Mouse (Mus musculus) embryonic facial prominence, embryonic 15.5 days (tissue): ENCODE data around the gene Prrc2b. TPM values are rescaled to one million over a fixed set of nuclear protein-coding genes. Genes with fewer than 3 reads are reported as not detected.
A peak's percentile ranks its signal among the peaks of the same experiment; 100 is the strongest.

Source experiments
- ATAC-seq: fragments of 200-750 bp; cut with Nextera tagmentation; 2 replicates; pipeline ENCODE4 v1.8.0; 2017; ENCODE audit warnings: low read depth, moderate TSS enrichment; ENCODE audit not compliant: insufficient number of reproducible peaks, low FRiP score, low TSS enrichment
- H3K27ac ChIP-seq: fragments of 300-500 bp; sonication (generic); replicated peaks from 2 replicates; pipeline ENCODE4 v1.5.1; 2015; ENCODE audit warnings: mild to moderate bottlenecking, inconsistent platforms
- H3K27me3 ChIP-seq: fragments of 300-500 bp; sonication (generic); 2 replicates; pipeline ENCODE4 v1.6.1; 2015; ENCODE audit warnings: inconsistent platforms
- H3K36me3 ChIP-seq: fragments of 300-500 bp; sonication (generic); 2 replicates; pipeline ENCODE4 v1.6.1; 2015; ENCODE audit warnings: mild to moderate bottlenecking, inconsistent platforms
- H3K4me1 ChIP-seq: fragments of 300-500 bp; sonication (generic); 2 replicates; pipeline ENCODE4 v1.6.1; 2015; ENCODE audit warnings: inconsistent platforms
- H3K4me2 ChIP-seq: fragments of 300-500 bp; sonication (generic); replicated peaks from 2 replicates; pipeline ENCODE4 v1.6.1; 2015; ENCODE audit warnings: mild to moderate bottlenecking, inconsistent platforms
- H3K4me3 ChIP-seq: fragments of 300-500 bp; sonication (generic); replicated peaks from 2 replicates; pipeline ENCODE4 v1.5.1; 2015; ENCODE audit warnings: mild to moderate bottlenecking, inconsistent platforms
- H3K9ac ChIP-seq: fragments of 300-500 bp; sonication (generic); 2 replicates; pipeline ENCODE4 v1.6.1; 2015; ENCODE audit warnings: inconsistent platforms
- H3K9me3 ChIP-seq: fragments of 300-500 bp; sonication (generic); replicated peaks from 2 replicates; pipeline ENCODE4 v1.6.1; 2016; ENCODE audit warnings: inconsistent platforms
- WGBS: fragments of 180-500 bp; shearing (Covaris S2); methylation state at CpG from one replicate; pipeline ENCODE4 v1.1.7; 2015; 5-methylcytosine and 5-hydroxymethylcytosine counted together
- polyA plus RNA-seq: library from polyadenylated mRNA; unstranded; fragments of >200 nt; fragmentation: Nextera tagmentation; extraction: Ambion mirVana; gene quantifications from 2 replicates; pipeline ENCODE4 v1.2.1, GENCODE M21; 2015

The Prrc2b gene
- 54.0 and 56.2 TPM in 2 replicates for polyA plus RNA-seq

GRCm38 (mm10) chr2:32150924-32151659 lies at the start of gene Prrc2b:
Gene Prrc2b (plus strand): TSS chr2:32151082.
- under 1% methylated on average over 98 of the region's 117 CpGs for WGBS
- ATAC-seq, result peak; percentile 78
- Histone ChIP-seq H3K9ac (peak within 1 kb of the TSS; percentile 98), H3K4me1 (peaks cover 50% of the 10 kb centered on the region), H3K27me3 (no peaks in the 10 kb centered on the region), H3K36me3 (no peaks in the 10 kb centered on the region), H3K4me2 (peak within 1 kb of the TSS; percentile 80), H3K27ac (peak within 1 kb of the TSS; percentile 99), H3K9me3 (no peaks in the 10 kb centered on the region), H3K4me3 (peak within 1 kb of the TSS; percentile 77)

GRCm38 (mm10) chr2:32102944-32103343 lies 47.9 kb upstream of the Prrc2b start:
- Histone ChIP-seq H3K4me2 (no peak overlapping the region), H3K27ac (no peak overlapping the region), H3K36me3 (no peaks in the 10 kb centered on the region), H3K9me3 (no peaks in the 10 kb centered on the region), H3K4me3 (no peak overlapping the region), H3K9ac (no peak overlapping the region), H3K27me3 (no peaks in the 10 kb centered on the region), H3K4me1 (0 out of 2 replicates have a peak, but pooled peaks cover 7% of the 10 kb centered on the region)
- 54% methylated on average over 5 of the region's 5 CpGs for WGBS
- no peak for ATAC-seq

- ATAC-seq, result no peak
- Histone ChIP-seq H3K4me1 (0 out of 2 replicates have a peak, but pooled peaks cover 7% of the 10 kb centered on the region), H3K9me3 (no peaks in the 10 kb centered on the region), H3K27ac (no peak overlapping the region), H3K4me3 (no peak overlapping the region), H3K4me2 (no peak overlapping the region), H3K36me3 (no peaks in the 10 kb centered on the region), H3K9ac (no peak overlapping the region), H3K27me3 (no peaks in the 10 kb centered on the region)
- 69% methylated on average over 7 of the region's 7 CpGs for WGBS
These were observed 47.3 kb upstream of the Prrc2b start for GRCm38 (mm10) chr2:32103557-32103956.

- H3K4me1 ChIP-seq, result 0 out of 2 replicates have a peak, but pooled peaks cover 7% of the 10 kb centered on the region
- H3K27me3 ChIP-seq, result no peaks in the 10 kb centered on the region
- no peak overlapping the region for H3K9ac ChIP-seq
- no peak for ATAC-seq
- no peaks in the 10 kb centered on the region for H3K36me3 ChIP-seq
- 78% methylated on average over 7 of the region's 7 CpGs for WGBS
- no peak overlapping the region for H3K4me2 ChIP-seq
- H3K27ac ChIP-seq, result no peak overlapping the region
- no peaks in the 10 kb centered on the region for H3K9me3 ChIP-seq
- H3K4me3 ChIP-seq, result no peak overlapping the region
These were observed 46.8 kb upstream of the Prrc2b start for GRCm38 (mm10) chr2:32104122-32104521.

- H3K4me2 ChIP-seq, result no peak overlapping the region
- H3K27ac ChIP-seq, result no peak overlapping the region
- H3K4me1 ChIP-seq, result 0 out of 2 replicates have a peak, but pooled peaks cover 7% of the 10 kb centered on the region
- H3K9ac ChIP-seq, result no peak overlapping the region
- 78% methylated on average over 16 of the region's 16 CpGs for WGBS
- no peaks in the 10 kb centered on the region for H3K27me3 ChIP-seq
- ATAC-seq, result no peak
- no peaks in the 10 kb centered on the region for H3K36me3 ChIP-seq
- H3K4me3 ChIP-seq, result no peak overlapping the region
- H3K9me3 ChIP-seq, result no peaks in the 10 kb centered on the region
These were observed 45.6 kb upstream of the Prrc2b start for GRCm38 (mm10) chr2:32105117-32105913.

GRCm38 (mm10) chr2:32105930-32106329 lies 45.0 kb upstream of the Prrc2b start:
- H3K27ac ChIP-seq, result no peak overlapping the region
- no peak overlapping the region for H3K9ac ChIP-seq
- H3K4me1 ChIP-seq, result 0 out of 2 replicates have a peak, but pooled peaks cover 7% of the 10 kb centered on the region
- WGBS, result 79% methylated on average over 7 of the region's 7 CpGs
- H3K4me2 ChIP-seq, result no peak overlapping the region
- ATAC-seq, result no peak
- no peak overlapping the region for H3K4me3 ChIP-seq
- H3K9me3 ChIP-seq, result no peaks in the 10 kb centered on the region
- H3K27me3 ChIP-seq, result no peaks in the 10 kb centered on the region
- no peaks in the 10 kb centered on the region for H3K36me3 ChIP-seq

- no peak for ATAC-seq
These were observed 39.6 kb upstream of the Prrc2b start for GRCm38 (mm10) chr2:32111268-32111667.

GRCm38 (mm10) chr2:32112548-32112947 lies 38.3 kb upstream of the Prrc2b start:
- H3K36me3 ChIP-seq, result no peaks in the 10 kb centered on the region
- H3K4me1 ChIP-seq, result no peaks in the 10 kb centered on the region
- H3K9me3 ChIP-seq, result no peaks in the 10 kb centered on the region
- no peak overlapping the region for H3K27ac ChIP-seq
- no peaks in the 10 kb centered on the region for H3K27me3 ChIP-seq
- 70% methylated on average over 2 of the region's 2 CpGs for WGBS
- H3K4me3 ChIP-seq, result no peak overlapping the region
- no peak for ATAC-seq
- H3K4me2 ChIP-seq, result no peak overlapping the region
- no peak overlapping the region for H3K9ac ChIP-seq

More at GRCm38 (mm10) chr2:32111268-32111667, 39.6 kb upstream of the Prrc2b start:
- H3K4me1 ChIP-seq, result no peaks in the 10 kb centered on the region
- H3K27ac ChIP-seq, result no peak overlapping the region
- WGBS, result 95% methylated on average over 1 of the region's 1 CpGs
- H3K4me2 ChIP-seq, result no peak overlapping the region
- no peaks in the 10 kb centered on the region for H3K27me3 ChIP-seq
- H3K4me3 ChIP-seq, result no peak overlapping the region
- no peaks in the 10 kb centered on the region for H3K9me3 ChIP-seq
- H3K9ac ChIP-seq, result no peak overlapping the region
- H3K36me3 ChIP-seq, result no peaks in the 10 kb centered on the region

- Histone ChIP-seq H3K9ac (no peak overlapping the region), H3K36me3 (no peaks in the 10 kb centered on the region), H3K27ac (no peak overlapping the region), H3K9me3 (no peaks in the 10 kb centered on the region), H3K27me3 (no peaks in the 10 kb centered on the region), H3K4me3 (no peak overlapping the region), H3K4me1 (no peaks in the 10 kb centered on the region), H3K4me2 (no peak overlapping the region)
- 86% methylated on average over 4 of the region's 4 CpGs for WGBS
- ATAC-seq, result no peak
These were observed 35.0 kb upstream of the Prrc2b start for GRCm38 (mm10) chr2:32115851-32116268.

GRCm38 (mm10) chr2:32119802-32120750 lies 30.8 kb upstream of the Prrc2b start:
- no peak for ATAC-seq
- H3K27ac ChIP-seq, result no peak overlapping the region; the same call in 1 of the 2 replicates
- no peaks in the 10 kb centered on the region for H3K36me3 ChIP-seq
- H3K9ac ChIP-seq, result no peak overlapping the region
- no peak overlapping the region for H3K4me3 ChIP-seq
- no peaks in the 10 kb centered on the region for H3K9me3 ChIP-seq
- H3K4me1 ChIP-seq, result no peaks in the 10 kb centered on the region
- no peak overlapping the region for H3K4me2 ChIP-seq
- 84% methylated on average over 20 of the region's 20 CpGs for WGBS
- no peaks in the 10 kb centered on the region for H3K27me3 ChIP-seq
